Mouse (Mus musculus) lung, postnatal 4 days (tissue): ENCODE measurements around the gene Dusp5.

Experiments used
- DNase-seq, 2 experiments: peaks; one replicate each; pipeline ENCODE4 v3.0.0; 2021

Gene Dusp5

DNA sequence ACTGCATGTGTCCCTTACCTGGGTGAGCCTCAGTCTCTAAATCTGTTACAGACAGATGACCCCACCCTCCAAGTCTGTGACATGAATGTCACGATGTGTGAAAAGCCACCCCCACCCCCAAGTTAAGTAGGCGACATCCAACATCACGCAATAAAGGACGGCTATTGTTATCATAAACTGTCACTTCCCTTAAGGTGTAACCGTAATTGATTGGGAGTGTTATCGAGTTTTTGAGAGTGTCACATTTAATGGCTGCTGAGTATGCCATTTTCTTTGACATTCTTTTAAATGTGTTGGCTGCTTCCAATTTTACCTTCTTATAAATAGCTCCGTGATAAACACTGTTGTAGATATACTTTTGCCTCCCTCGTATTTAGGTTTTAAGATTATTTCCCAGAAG, 9.4 kb upstream of the Dusp5 start:
- DNase-seq, result no peak

DNA sequence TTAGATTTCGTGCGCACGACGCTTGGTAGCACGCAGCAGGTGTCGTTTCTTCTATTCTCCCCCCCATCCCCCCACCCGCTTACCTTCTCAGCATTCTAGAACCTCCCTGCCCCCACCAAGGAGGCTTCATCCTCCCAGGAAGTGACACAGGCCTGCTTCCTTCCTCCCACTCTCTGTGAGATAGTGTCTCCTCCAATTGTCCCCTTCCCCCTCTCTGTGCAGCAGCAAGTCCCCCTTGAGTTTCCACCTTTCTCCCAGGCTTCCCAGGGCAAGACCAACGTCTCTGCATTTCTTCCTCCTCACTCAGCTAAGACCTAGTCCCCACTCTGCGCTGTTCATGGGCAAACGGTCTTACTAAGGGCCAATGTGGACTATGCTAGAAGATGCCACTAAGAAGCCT, 8.9 kb upstream of the Dusp5 start:
- no peak for DNase-seq

DNA sequence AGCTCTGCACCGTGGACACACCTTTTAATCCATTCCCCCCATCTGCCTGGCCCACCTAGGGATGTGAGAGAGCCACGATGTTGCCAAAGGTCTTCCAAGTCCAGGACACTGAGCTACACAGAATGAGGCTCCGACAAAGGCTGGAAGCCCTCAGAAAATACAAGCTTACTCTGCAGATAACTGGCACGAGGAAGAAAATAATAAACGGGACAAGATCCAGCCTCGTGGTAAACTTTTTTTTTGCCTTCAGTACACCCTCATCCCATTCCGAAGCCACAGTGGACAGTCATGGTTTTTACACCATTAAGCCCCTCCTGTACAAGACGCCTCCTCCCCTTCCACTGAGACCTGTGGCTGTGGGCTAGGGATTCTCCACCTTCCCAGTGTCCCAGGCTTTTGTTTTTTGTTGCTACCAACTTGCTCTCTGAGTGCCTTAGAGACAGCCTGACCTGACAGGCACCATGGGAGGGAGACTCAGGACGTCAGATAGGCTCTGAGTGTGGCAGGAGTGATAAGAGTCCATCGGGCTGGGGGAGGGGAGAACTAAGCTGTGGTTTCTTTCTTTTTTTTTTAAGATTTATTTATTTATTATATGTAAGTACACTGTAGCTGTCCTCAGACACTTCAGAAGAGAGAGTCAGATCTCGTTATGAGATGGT, 7.6 kb upstream of the Dusp5 start:
- no peak for DNase-seq

DNA sequence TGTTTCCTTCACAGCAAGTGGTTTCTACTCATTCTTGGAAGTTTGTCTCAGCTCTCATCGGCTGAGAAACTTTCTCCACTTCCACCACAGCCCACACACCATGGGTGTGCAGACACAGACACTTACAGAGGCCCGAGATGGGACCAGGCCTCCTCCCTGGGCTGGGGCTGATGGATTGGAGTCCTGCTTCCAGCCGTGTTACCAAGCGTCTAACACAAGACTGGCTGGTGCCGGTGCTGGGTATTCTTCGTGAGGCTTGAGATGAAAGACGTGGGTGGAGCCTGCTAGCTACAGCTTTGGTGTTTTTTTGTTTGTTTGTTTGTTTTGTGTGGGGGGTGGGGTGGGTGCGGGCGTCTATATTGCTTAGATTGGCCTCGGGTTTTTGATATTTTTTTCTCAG, 1.4 kb upstream of the Dusp5 start:
- DNase-seq, result no peak

DNA sequence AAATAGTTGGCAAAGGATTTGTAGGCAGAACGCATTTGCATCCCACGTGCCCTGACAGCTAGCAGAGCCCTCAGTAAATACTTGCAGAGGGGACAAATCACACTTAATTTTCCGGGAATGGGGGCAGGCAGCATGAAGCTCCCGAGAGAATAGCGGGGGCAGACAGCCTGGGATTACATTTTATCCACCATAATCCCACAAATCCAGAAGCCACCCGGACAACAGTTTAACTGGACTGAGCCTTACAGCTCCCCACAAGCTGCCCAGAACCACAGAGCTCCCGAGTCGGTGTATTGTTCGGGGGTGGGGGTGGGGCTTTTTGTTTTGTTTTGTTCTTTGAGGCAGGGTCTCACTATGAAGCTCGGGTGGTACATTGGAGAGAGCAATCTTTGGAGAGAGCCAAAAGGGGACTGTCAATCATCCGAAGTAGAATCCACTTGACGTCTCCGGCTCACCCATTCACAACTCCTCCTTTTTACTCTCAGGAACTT, 733 bp upstream of the Dusp5 start:
- peak in 1 of 2 experiments; percentile 42 for DNase-seq

DNA sequence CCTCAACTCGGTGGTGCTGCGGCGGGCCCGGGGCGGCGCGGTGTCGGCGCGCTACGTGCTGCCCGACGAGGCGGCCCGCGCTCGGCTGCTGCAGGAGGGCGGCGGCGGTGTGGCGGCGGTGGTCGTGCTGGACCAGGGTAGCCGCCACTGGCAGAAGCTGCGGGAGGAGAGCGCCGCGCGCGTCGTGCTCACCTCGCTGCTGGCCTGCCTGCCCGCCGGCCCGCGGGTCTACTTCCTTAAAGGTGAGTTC, 471 bp downstream of the Dusp5 start:
- DNase-seq, result no peak

DNA sequence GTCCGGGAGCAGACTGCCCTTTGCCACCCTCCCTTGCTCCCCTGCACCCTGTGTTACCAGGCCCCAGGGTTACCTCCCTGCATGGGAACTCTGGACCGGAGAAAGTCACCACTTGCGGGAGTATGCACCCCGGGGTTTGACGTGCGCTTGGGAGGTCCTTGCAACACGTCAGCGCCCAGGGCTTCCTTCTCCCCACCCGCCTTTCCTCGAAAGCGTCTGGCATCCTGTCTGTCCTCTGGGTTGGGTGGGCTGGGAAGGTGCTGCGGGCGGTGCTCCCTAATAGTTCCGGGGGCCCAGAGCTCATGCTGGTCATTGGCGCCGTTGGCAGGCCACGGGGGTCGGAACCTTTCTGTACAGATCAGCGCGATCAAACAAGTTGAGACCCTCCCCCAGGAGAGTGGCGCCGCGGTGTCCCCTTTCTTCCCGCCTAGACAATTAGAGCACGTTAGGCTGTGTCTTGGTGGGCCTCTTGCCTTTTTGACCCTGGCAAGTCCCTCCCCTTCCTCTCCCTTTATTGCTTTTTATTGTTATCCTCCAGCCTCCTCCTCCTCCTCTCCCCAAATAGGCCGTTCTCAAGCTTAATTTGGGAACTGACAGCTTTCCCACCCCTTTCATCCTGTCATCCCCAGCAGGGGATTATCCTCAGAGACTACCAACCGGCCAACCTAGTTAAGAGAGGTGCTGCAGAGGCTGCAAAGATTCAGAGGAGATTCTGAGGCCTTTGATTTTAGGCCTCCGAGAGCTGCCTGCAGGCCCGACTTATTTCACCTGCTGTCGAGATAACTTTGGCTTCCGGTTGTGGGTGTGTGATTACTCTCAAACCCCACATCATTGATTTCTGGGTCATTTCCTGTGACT, 1.0 kb downstream of the Dusp5 start:
- DNase-seq, result peak; percentile 57 to 58

DNA sequence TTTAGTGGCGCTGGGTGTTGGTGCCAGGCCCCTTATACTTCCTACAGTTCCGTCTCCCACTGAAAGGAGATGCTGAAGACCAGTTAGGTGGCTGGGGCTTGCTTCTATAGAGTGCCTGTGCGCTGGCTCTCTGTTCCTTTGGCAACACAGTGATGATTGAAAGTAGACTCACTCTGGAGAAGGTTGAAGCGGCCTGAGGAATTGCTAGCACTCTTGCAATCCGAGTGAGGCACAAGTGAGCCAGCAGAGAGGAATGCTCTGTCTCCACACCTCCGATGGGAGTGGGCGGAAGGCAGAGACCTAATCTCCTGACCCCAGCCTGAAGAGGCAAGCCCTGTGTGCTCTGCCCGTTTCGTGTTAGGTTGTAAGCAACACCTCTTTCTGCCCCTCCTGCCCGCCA, 2.5 kb downstream of the Dusp5 start:
- DNase-seq, result no peak

DNA sequence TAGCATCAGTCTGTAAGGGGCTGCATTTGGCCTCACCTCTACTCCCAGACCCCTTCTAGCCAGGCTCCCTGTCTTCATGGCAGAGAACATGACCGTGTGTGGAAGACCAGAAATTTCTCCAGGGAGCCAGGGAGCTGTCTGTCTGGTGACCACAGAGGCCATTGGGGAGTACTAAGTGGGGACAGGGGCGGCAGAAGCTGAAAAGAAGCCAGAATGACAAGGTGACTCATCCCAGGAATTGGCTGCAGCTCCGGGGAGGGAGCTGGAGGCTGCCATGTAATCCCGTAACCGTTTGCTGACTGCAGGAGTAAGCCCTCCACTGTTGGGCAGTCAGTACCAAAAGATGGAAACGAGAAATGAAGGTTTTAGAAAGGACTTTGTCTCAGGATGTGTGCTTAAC, 3.1 kb downstream of the Dusp5 start:
- DNase-seq, result no peak

DNA sequence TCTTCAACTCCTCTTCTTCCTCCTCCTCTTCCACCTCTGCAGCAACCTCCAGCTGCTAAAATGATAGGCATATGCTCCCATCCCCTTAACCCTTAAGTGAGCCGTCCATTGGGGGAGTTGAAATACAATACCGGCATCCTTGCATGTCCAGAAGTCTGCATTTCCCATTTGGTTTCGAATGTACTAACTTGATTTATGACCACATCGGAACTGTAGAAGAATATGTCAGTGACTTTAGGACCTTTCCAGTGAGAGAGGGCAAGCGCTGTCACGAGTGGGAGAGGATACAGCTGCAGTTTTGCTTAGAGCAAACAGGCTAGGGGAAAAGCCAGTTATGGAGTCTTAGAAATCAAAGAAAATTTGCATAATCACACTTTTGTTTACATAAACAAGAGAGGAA, 3.8 kb downstream of the Dusp5 start:
- no peak for DNase-seq

DNA sequence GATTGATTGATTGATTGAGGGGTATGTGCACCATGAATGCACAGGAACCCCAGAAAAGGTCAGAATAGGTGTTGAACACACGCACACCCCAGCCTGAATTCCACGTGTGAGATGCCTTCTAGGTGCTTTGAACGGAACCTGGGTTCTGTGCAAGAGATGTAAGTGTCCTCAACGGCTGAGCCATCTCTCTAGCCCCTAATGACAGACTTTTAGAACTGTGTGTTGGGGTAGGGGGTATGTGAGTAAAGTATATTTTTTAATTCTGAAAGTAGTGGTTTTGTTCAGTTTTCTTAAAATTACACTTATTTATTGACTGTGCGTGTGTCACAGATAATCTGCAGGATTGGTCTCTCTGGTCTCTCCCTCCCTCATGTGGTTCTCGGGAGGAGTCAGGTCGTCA, 4.3 kb downstream of the Dusp5 start:
- no peak for DNase-seq

DNA sequence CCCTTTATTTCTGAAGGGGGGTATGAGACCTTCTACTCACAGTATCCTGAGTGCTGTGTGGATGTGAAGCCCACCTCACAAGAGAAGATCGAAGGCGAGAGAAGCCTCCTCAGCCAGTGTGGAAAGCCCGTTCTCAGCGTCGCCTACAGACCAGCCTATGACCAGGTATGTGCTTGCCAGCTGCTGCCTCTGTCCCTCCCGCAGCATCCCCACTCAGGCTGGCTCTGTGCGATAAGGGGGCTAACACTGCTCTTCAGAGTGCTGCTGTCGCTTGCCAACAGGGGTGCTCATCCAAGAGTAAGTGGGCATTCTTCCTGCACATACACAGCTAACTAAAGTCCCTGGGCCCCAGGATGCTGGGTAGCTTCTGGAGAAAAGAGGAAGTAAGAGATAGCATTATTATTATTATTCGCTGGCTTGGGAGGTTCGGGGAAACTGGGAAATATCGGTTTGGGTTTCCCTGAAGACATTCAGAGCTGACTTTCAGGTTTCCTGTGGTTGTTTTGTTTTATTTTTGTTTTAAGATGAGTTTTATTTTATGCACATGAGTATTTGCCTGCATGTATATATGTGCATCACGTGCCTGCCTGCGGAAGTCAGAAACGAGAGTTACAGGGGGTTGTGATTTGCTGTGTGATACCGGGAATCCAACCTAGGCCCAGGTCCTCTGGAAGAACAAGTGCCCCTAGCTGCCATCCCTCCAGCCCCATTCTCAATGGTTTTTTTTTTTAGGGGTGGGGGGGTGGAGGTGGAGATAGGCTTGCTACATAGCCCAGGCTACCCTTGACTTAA, 5.1 kb downstream of the Dusp5 start:
- no peak for DNase-seq

DNA sequence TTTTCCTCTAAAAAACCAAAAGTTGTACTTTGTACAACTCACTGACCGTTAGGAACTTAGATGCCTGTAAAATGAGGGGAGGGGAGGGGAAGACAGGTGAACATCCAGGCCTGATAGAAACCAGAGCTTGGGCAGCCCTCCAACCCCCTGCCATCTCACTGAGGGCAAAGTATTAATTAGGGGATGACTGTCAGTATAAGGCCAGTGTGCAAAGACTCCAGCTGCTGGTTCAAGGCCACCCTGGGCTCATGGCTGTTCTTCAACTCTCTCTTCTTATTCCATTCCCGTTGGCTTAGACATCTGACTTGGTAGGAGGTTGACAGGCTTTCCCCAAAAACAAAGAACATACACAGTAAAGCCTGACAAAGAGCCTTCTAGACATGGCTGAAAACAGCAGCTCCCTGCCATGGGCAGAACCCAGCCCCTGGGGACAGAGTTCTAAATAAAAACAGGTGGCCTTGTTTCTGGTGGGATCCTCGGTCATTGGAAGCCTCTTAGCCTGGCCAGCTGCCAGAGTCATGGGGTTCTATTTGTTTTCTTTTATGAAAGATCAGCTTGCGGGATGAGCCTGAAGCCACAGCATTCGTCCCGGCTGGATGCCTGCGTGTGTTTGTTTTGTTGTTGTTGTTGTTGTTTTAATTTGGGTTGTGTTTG, 6.0 kb downstream of the Dusp5 start:
- DNase-seq, result no peak

DNA sequence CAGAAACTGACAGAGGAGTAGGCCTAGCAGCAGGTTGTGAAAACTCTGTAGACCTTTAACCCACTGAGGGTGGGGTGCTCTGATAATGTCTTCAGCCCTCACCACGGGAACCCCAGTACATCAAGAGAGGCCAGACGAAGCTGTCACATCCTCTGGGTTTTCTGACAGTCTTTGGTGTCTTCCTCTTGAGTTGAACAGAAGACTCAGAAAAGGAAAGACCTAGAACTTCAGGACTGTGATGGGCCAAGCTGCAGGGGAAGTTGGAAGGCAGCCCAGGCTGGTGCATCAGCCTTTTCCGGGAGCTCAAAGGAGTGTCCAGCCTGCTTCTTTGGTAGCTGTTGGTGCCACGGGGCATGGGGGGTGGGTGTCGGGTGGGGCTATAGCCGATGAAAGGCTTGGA, 6.5 kb downstream of the Dusp5 start:
- peak; percentile 49 to 53 for DNase-seq

DNA sequence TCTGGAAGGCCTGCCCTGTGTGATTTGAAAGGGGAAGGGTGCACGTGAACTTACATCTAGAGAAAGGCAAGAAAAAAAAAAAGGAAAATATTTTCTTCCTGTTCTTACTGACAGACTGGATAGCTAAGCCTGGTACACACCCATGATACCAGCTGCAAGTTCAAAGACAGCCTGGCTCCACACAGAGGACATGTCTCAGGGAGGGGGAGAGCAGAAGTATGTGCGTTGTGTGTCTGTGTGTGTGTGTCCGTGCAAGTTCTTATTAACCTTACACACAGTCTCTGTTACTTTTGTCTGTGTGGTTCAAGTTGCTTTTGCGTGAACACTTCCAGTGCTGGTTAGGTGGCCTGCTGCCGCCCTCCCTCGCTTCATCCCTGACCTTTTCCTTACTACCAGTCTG, 7.3 kb downstream of the Dusp5 start:
- DNase-seq, result no peak

DNA sequence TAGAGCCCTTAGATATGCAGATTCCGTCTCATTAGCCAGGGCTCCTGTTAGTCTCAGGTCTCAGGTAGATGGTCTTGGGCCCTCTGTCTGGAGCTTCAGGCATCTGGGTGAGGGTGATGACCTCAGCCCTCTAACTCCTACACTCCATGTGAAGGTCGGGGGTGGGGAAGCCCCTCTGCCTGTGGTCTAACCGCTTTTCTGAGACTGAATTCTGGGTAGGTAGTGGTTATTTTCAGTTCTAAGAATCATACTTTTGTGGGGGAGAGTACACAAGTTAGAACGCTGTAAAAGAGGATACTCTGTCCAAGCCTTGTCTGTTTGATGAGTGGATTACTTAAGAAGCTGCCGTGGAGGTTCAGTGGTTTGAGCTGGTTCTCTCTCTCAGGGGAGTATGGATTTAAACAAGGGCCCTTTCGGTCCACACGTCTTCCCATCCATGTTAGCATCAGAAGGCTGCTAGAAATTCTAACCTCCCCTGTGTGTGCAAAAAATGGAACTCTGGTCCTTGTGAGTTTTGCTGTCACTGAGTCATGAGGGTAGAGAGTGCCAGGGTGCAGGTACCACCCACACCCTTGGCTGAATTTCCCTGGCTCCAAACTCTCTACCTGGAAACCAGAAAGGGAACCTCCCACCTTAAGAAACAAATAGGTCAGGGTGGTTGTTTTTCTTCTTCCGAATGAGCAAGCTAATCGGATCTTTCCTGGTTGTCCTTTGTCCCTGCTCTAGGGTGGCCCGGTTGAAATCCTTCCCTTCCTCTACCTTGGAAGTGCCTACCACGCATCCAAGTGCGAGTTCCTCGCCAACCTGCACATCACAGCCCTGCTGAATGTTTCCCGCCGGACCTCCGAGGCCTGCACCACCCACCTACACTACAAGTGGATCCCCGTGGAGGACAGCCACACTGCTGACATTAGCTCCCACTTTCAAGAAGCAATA, 8.1 kb downstream of the Dusp5 start:
- DNase-seq, result no peak

DNA sequence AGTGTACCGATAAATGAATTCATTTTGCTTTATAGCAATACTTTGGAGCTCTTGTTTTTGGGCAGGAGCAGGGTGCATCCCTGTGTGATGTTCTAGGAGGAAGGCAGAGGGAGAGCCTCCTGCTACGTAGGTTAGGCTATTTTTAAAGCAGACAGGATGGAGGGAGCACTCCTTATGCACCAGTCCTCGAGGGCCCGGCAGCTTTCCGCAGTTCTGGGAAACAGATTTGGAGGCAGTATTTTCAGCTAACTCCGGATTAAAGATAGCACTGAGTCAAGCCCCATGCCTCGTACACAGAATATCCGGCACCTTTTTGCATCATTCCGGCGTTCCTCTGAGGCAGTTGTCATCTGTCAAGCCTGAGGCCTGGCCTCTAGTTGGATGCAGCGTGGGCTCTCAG, 9.1 kb downstream of the Dusp5 start:
- no peak for DNase-seq

DNA sequence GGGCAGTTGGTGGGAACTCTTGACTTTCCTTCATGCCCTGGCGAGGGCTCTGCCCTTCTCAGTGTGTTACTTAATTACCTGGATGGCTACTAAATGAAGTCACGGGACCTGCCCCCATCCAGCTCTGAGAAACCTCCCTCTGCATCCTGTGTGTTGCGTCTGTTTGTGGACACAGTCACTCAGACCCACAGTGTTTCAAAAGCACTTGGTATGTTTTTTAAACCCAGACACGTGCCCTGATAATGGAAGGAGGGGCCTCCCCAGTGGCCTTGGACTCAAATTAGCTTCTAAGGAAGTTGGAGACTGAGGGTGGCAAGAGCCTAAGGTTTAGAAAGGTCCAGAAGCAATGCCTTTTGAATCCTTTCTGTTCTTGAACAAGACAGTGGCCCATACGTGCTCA, 9.9 kb downstream of the Dusp5 start:
- DNase-seq, result peak; percentile 45 to 55

DNA sequence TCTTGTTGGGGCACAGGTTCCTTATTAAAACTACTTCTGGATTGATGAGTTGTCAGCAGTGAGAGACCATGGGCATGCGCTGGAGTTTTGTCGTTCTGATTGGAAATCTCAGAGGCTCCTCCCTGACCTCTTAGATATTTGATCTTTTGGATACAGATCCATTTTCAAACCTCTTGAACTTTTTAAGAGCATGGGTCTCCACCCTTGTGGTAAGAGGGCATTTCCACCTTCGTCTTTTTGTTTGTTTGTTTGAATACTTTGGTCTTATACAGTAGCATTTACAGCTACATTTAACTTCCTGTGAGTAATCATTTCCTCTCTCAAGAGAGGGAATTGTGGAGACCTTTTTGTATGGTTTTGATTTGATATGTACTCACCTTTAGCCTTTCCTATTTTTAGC, 10.4 kb downstream of the Dusp5 start:
- no peak for DNase-seq

DNA sequence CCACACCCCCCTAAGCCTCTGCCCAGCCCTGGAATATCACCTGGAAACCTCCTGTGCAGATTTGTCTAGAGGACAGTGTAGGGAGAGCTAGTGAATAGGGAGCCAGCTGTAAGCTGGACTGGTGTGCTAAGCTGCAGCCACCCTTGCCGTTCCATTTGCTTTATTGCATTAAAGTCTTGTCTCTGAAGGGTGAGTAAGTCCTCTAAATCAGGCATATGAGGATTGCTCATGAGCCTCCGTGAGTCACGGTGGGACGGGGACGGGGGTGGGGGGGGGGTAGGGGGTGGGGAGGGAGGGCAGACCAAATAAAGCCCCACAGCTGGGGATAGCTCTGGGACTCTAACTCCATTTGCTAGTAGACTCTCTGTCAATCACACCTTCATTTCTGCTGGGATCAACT, 14.7 kb downstream of the Dusp5 start:
- no peak for DNase-seq

DNA sequence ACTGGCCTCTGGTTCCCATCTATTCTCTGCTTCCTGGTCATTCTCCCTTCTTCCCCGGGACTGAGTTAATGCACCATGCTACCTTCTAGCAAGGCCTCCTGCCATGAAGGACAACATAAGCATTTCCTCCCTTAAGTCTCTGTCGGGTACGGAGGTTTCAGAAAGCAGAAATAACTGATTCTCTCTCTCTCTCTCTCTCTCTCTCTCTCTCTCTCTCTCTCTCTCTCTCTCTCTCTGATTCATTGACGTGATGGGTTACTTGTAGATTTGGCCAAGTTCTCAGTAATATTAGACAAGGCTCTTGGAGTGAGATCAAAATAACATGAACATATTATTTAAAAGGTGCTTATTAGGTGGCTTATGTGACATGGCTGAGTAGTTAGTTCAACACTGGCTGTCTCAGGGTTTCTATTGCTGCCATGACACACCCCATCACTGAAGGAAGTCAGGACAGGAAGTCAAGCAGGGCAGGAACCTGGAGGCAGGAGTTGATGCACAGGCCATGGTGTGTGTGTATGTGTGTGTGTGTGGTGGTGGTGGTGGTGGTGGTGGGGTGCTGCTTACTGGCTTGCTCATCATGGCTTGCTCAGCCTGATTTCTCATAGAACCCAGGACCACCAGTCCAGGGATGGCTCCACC, 16.1 kb downstream of the Dusp5 start:
- DNase-seq, result no peak

DNA sequence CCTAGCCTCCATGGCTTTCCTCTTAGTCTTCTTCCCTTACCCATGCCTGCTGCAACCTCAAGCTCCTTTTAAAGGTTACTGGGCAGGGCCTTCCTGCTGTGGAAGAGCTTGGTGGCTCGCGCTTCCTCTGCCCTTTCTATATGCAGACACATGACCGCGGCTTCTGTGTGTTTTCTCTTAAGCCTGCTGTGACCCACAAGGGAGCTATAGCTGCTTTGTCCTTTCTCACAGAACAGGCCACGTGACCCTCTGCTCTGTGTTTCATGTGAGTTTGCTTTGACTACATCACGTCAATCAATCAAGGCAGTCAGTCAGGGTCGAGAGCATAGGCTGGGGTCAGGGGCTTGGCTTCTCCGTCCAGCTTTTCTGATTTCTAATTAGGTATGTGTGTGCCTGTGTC, 18.7 kb downstream of the Dusp5 start:
- no peak for DNase-seq
